Comparison of ENCODE assay signal across 15 mouse cellular contexts in the genomic region with DNA sequence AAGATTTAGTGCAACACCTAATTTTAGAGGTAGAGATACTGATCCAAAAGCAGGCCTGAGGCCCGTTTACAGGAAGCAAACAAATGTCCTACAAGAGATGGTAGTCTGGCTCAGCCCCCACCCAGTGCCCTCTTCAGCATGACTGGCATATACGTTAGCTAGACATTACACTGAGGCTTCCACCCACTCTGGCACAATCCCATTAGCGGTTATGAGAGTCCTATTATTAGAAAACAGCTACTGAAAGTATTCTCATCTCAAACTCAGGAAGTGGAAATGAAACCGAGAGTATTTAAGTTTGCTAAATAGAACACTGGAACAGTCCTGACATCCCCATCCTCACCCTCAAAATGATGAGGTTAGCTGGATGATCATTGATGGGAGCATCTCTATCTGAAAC.
A peak's percentile ranks its signal among the peaks of the same experiment; 100 is the strongest.
DNase-seq lines count a peak whose midpoint lies in the region; ATAC-seq and TF ChIP-seq lines count a peak whose summit lies in the region.
"Had no signal": no experiment of that assay in that cellular context is flagged by ENCODE, and none has a peak within 500 bp of the region (broad histone marks: within the 10 kb centered on the region; RNA-seq: fewer than 3 reads in every experiment).

No protein-coding gene starts in this region.

- no peaks in the 10 kb centered on the region for H3K36me3 ChIP-seq in heart, postnatal 0 days (replicated peaks; ENCODE audit: control insufficient read depth, insufficient read depth, low read length)
- H3K36me3 ChIP-seq in heart, adult 2 months (ENCODE audit: control insufficient read depth, insufficient read depth, low read length), result no peaks in the 10 kb centered on the region
- H3K36me3 ChIP-seq in lung, postnatal 0 days (ENCODE audit: insufficient read depth, low read length), result no peaks in the 10 kb centered on the region
- no peaks in the 10 kb centered on the region for H3K36me3 ChIP-seq in splenic B cell, adult 2 months (ENCODE audit: control insufficient read depth, insufficient read depth, low read length, poor library complexity, severe bottlenecking)
- H3K36me3 ChIP-seq: embryonic facial prominence, embryonic 10.5 days; liver, embryonic 13.5 days; midbrain, embryonic 12.5 days had no signal

- no peak for TF ChIP-seq POLR2A in heart, adult 2 months (IDR thresholded peaks at IDR 0.05; ENCODE audit: insufficient read depth, low read depth, low read length)

- peak; percentile 36 for DNase-seq in heart, postnatal 0 days (ENCODE audit: low spot score)
- DNase-seq in heart, adult 2 months, result no peak
- peak; percentile 8 for DNase-seq in lung, postnatal 36 days
- no peak for DNase-seq in lung, postnatal 0 days (ENCODE audit: low spot score)
- peak; percentile 11 for DNase-seq in splenic B cell, adult 2 months (ENCODE audit: low read depth, low spot score)
- no peak for DNase-seq in gastrocnemius, adult 18-20 months (ENCODE audit: low spot score)
- DNase-seq: cerebellum, postnatal 25 days; liver, embryonic 13.5 days; right cerebral cortex, postnatal 25 days; thymus, adult 18-20 months had no signal

- H3K4me3 ChIP-seq in heart, postnatal 0 days (ENCODE audit: low read depth, low read length), result no peak overlapping the region
- H3K4me3 ChIP-seq in heart, adult 2 months, result no peak overlapping the region
- H3K4me3 ChIP-seq in lung, postnatal 0 days (ENCODE audit: low read depth, low read length), result no peak overlapping the region
- H3K4me3 ChIP-seq: embryonic facial prominence, embryonic 10.5 days; liver, embryonic 13.5 days; midbrain, embryonic 12.5 days had no signal

- WGBS in heart, postnatal 0 days, result 33% methylated on average over 4 of the region's 4 CpGs
- 47% methylated on average over 4 of the region's 4 CpGs for WGBS in heart, adult 2 months
- 62% methylated on average over 4 of the region's 4 CpGs for WGBS in lung, postnatal 0 days

- TF ChIP-seq EP300 in heart, postnatal 0 days (IDR thresholded peaks at IDR 0.05; ENCODE audit: low read depth), result no peak
- no peak for TF ChIP-seq EP300 in heart, adult 2 months (IDR thresholded peaks at IDR 0.05; ENCODE audit: insufficient read depth, low read depth, low read length)
- TF ChIP-seq EP300 in lung, postnatal 0 days (IDR thresholded peaks at IDR 0.05), result no peak

- H3K79me2 ChIP-seq in heart, adult 2 months (replicated peaks; ENCODE audit: control insufficient read depth, insufficient read depth, low read length), result no peaks in the 10 kb centered on the region

- no peaks in the 10 kb centered on the region for H3K27me3 ChIP-seq in heart, postnatal 0 days (ENCODE audit: control insufficient read depth, insufficient read depth, low read length)
- no peaks in the 10 kb centered on the region for H3K27me3 ChIP-seq in heart, adult 2 months (ENCODE audit: control insufficient read depth, insufficient read depth, low read length)
- H3K27me3 ChIP-seq in lung, postnatal 0 days (replicated peaks; ENCODE audit: insufficient read depth, low read length), result no peaks in the 10 kb centered on the region
- H3K27me3 ChIP-seq in splenic B cell, adult 2 months (ENCODE audit: control insufficient read depth, insufficient read depth, low read length, poor library complexity, severe bottlenecking), result no peaks in the 10 kb centered on the region
- H3K27me3 ChIP-seq: liver, embryonic 13.5 days had no signal

- ATAC-seq in heart, postnatal 0 days (ENCODE audit: insufficient read depth, low read depth), result no peak
- no peak for ATAC-seq in lung, postnatal 0 days
- ATAC-seq in common myeloid progenitor, adult 5-6 weeks (replicated peaks; ENCODE audit: low read depth, poor library complexity, severe bottlenecking), result peak; percentile 90
- ATAC-seq: forebrain, embryonic 16.5 days; hindbrain, postnatal 0 days had no signal

- no peak overlapping the region for H3K27ac ChIP-seq in heart, postnatal 0 days (ENCODE audit: low read depth)
- no peak overlapping the region for H3K27ac ChIP-seq in heart, adult 2 months
- no peak overlapping the region for H3K27ac ChIP-seq in lung, postnatal 0 days (ENCODE audit: low read length)
- H3K27ac ChIP-seq: embryonic facial prominence, embryonic 10.5 days; hindbrain, postnatal 0 days; liver, embryonic 13.5 days; midbrain, embryonic 12.5 days had no signal

- H3K4me2 ChIP-seq in heart, postnatal 0 days (ENCODE audit: low read depth, low read length), result peak overlapping the region; percentile 32
- H3K4me2 ChIP-seq in lung, postnatal 0 days (replicated peaks; ENCODE audit: low read depth, low read length), result no peak overlapping the region
- H3K4me2 ChIP-seq: liver, embryonic 13.5 days; midbrain, embryonic 12.5 days had no signal

- TF ChIP-seq CTCF in heart, postnatal 0 days (IDR thresholded peaks at IDR 0.05; ENCODE audit: low read depth), result no peak
- no peak for TF ChIP-seq CTCF in heart, adult 2 months (IDR thresholded peaks at IDR 0.05)
- TF ChIP-seq CTCF in lung, postnatal 0 days (IDR thresholded peaks at IDR 0.05), result no peak

- intact Hi-C loops in heart, adult 2 months (cut with DNase I), result loop anchor here (10.0 kb wide), 1 partner anchor 751 kb away; no protein-coding TSS in a partner anchor

- H3K9me3 ChIP-seq in heart, postnatal 0 days (replicated peaks; ENCODE audit: control insufficient read depth, low read length), result no peaks in the 10 kb centered on the region
- no peaks in the 10 kb centered on the region for H3K9me3 ChIP-seq in lung, postnatal 0 days (ENCODE audit: low read length)
- H3K9me3 ChIP-seq: embryonic facial prominence, embryonic 10.5 days; liver, embryonic 13.5 days; midbrain, embryonic 12.5 days had no signal

- no peak overlapping the region for H3K9ac ChIP-seq in heart, postnatal 0 days (replicated peaks; ENCODE audit: low read depth, low read length)
- H3K9ac ChIP-seq in heart, adult 2 months (ENCODE audit: low read depth, low read length), result no peak overlapping the region
- no peak overlapping the region for H3K9ac ChIP-seq in lung, postnatal 0 days (replicated peaks; ENCODE audit: low read depth)
- H3K9ac ChIP-seq: liver, embryonic 13.5 days; midbrain, embryonic 12.5 days had no signal

- peaks cover 5% of the 10 kb centered on the region; the same call in 1 of the 2 replicates for H3K4me1 ChIP-seq in heart, postnatal 0 days (ENCODE audit: control insufficient read depth, insufficient read depth)
- H3K4me1 ChIP-seq in heart, adult 2 months (ENCODE audit: control insufficient read depth, insufficient read depth, low read length), result no peaks in the 10 kb centered on the region; the same call in 1 of the 2 replicates
- H3K4me1 ChIP-seq in lung, postnatal 0 days (ENCODE audit: insufficient read depth, low read depth, low read length), result no peaks in the 10 kb centered on the region
- H3K4me1 ChIP-seq: liver, embryonic 13.5 days; midbrain, embryonic 12.5 days had no signal

Comparison
In these comparisons a context has a peak if more than half of its experiments do, and no peak if none do; other contexts are left out.
1. DNase-seq: peak in heart, postnatal 0 days (single experiment), lung, postnatal 36 days (single experiment) and splenic B cell, adult 2 months (single experiment); none in heart, adult 2 months (0 of 2), lung, postnatal 0 days (single experiment) and gastrocnemius, adult 18-20 months (single experiment).